Mouse (Mus musculus) ES-Bruce4 (cell line): ENCODE measurements around the gene Fgfr2. TPM values are rescaled to one million over a fixed set of nuclear protein-coding genes. Genes with fewer than 3 reads are reported as not detected.

Experiments
- H3K27ac ChIP-seq: 2 replicates; pipeline ENCODE4 v1.5.1; 2012; ENCODE audit warnings: low read length, inconsistent platforms; ENCODE audit not compliant: insufficient read depth
- H3K27me3 ChIP-seq: 2 replicates; pipeline ENCODE4 v1.6.1; 2012; ENCODE audit warnings: mild to moderate bottlenecking, low read length, inconsistent platforms; ENCODE audit not compliant: control insufficient read depth, poor library complexity, insufficient read depth, severe bottlenecking
- H3K36me3 ChIP-seq: 2 replicates; pipeline ENCODE4 v1.6.1; 2012; ENCODE audit warnings: inconsistent platforms, mild to moderate bottlenecking, low read length, moderate library complexity; ENCODE audit not compliant: control insufficient read depth, poor library complexity, insufficient read depth, severe bottlenecking
- H3K4me1 ChIP-seq: one replicate; pipeline ENCODE4 v1.8.1; 2011; ENCODE audit warnings: low read length; ENCODE audit not compliant: control insufficient read depth, insufficient read depth
- H3K4me3 ChIP-seq: 2 replicates; pipeline ENCODE4 v1.5.1; 2011; ENCODE audit warnings: low read depth, mild to moderate bottlenecking, low read length
- H3K9ac ChIP-seq: 2 replicates; pipeline ENCODE4 v1.6.1; 2012; ENCODE audit warnings: low read depth, mild to moderate bottlenecking, inconsistent platforms; ENCODE audit not compliant: poor library complexity, severe bottlenecking
- H3K9me3 ChIP-seq: replicated peaks from 2 replicates; pipeline ENCODE4 v1.6.1; 2012; ENCODE audit warnings: mild to moderate bottlenecking, low read length, inconsistent platforms; ENCODE audit not compliant: control insufficient read depth, poor library complexity, insufficient read depth, severe bottlenecking
- CTCF ChIP-seq: IDR thresholded peaks from one replicate; pipeline ENCODE4 v1.8.1; 2011; ENCODE audit warnings: low read depth, low read length
- EP300 ChIP-seq: IDR thresholded peaks from 2 replicates; pipeline ENCODE4 v1.6.1; 2011; ENCODE audit warnings: low read depth, low read length; ENCODE audit not compliant: insufficient read depth
- POLR2A ChIP-seq: IDR thresholded peaks from one replicate; pipeline ENCODE4 v1.8.1; 2011; ENCODE audit warnings: low read length; ENCODE audit not compliant: insufficient read depth
- polyA plus RNA-seq: library from polyadenylated mRNA; stranded (reverse); fragments of >200 nt; gene quantifications from 2 replicates; pipeline ENCODE4 v1.2.4, GENCODE M21; 2011; ENCODE audit warnings: low read depth; ENCODE audit not compliant: missing spikeins, insufficient read depth, insufficient read length

Gene Fgfr2
- polyA plus RNA-seq, 1 experiment = 34.8 TPM

GRCm38 (mm10) chr7:132494263-132494662 lies 628.9 kb downstream of the Fgfr2 start:
- Histone ChIP-seq H3K27ac (no peak overlapping the region), H3K4me1 (no peaks in the 10 kb centered on the region), H3K9me3 (no peaks in the 10 kb centered on the region), H3K9ac (no peak overlapping the region), H3K36me3 (no peaks in the 10 kb centered on the region), H3K4me3 (no peak overlapping the region), H3K27me3 (no peaks in the 10 kb centered on the region)
- no peak for TF ChIP-seq CTCF
- TF ChIP-seq POLR2A = no peak
- no peak for TF ChIP-seq EP300

DNA sequence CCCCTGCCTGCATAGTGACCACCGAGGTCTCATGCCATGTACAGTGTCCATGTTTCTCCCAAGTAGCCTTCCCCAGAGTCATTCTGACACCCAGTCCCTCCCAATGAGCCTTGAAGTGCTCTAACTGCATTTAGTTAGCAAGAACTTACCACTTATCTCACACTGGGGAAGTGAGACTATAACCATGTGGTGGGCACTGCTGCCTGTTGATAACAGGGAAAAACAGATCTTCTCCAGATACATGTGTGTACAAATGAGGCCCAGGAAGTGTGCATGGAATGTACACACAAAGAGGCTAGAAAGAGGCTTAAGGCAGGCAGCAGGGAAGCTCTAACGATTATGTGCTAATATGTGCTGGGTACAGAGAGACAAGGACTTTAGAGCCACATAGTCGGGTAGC lies 629.5 kb downstream of the Fgfr2 start:
- Histone ChIP-seq H3K4me3 (no peak overlapping the region), H3K27ac (no peak overlapping the region), H3K4me1 (no peaks in the 10 kb centered on the region), H3K9ac (no peak overlapping the region), H3K36me3 (no peaks in the 10 kb centered on the region), H3K9me3 (no peaks in the 10 kb centered on the region), H3K27me3 (no peaks in the 10 kb centered on the region)
- no peak for TF ChIP-seq EP300
- no peak for TF ChIP-seq CTCF
- no peak for TF ChIP-seq POLR2A

DNA sequence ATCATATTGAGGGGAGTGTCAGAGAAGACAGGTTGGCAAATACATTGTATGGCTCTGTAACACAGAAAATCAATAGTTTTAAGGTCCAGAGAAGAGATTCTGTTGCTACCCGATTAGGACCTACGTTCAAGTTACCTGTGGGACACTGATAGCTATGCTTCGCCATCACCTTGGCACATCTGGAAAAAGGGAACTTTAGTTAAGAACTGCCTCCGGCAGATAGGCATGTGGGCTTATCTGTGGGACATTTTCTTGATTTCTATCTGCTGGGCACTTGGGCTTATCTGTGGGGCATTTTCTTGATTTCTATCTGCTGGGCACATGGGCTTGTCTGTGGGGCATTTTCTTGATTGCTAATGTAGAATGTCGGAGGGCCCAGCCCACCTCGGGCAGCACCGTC lies 631.2 kb downstream of the Fgfr2 start:
- Histone ChIP-seq H3K9ac (no peak overlapping the region), H3K4me1 (no peaks in the 10 kb centered on the region), H3K27ac (no peak overlapping the region), H3K4me3 (no peak overlapping the region), H3K36me3 (no peaks in the 10 kb centered on the region), H3K27me3 (no peaks in the 10 kb centered on the region), H3K9me3 (no peaks in the 10 kb centered on the region)
- TF ChIP-seq CTCF = no peak
- TF ChIP-seq POLR2A = no peak
- TF ChIP-seq EP300 = no peak

- H3K9me3 ChIP-seq = no peaks in the 10 kb centered on the region
- H3K9ac ChIP-seq = no peak overlapping the region
- no peak for TF ChIP-seq CTCF
- TF ChIP-seq EP300 = no peak
- TF ChIP-seq POLR2A = no peak
Observed at GRCm38 (mm10) chr7:132487361-132487760, 635.8 kb downstream of the Fgfr2 start.

GRCm38 (mm10) chr7:132486403-132487178 lies 636.6 kb downstream of the Fgfr2 start:
- Histone ChIP-seq H3K27me3 (no peaks in the 10 kb centered on the region), H3K36me3 (no peaks in the 10 kb centered on the region), H3K4me3 (no peak overlapping the region), H3K4me1 (no peaks in the 10 kb centered on the region), H3K9me3 (no peaks in the 10 kb centered on the region), H3K27ac (no peak overlapping the region), H3K9ac (no peak overlapping the region)
- TF ChIP-seq POLR2A = no peak
- no peak for TF ChIP-seq CTCF
- TF ChIP-seq EP300 = no peak

More at GRCm38 (mm10) chr7:132487361-132487760, 635.8 kb downstream of the Fgfr2 start:
- Histone ChIP-seq H3K4me3 (no peak overlapping the region), H3K36me3 (no peaks in the 10 kb centered on the region), H3K27ac (no peak overlapping the region), H3K4me1 (no peaks in the 10 kb centered on the region), H3K27me3 (no peaks in the 10 kb centered on the region)

GRCm38 (mm10) chr7:132484424-132484823 lies 638.7 kb downstream of the Fgfr2 start:
- no peaks in the 10 kb centered on the region for H3K4me1 ChIP-seq
- no peak overlapping the region for H3K4me3 ChIP-seq
- TF ChIP-seq EP300 (no peak), CTCF (no peak), POLR2A (no peak)
- no peaks in the 10 kb centered on the region for H3K36me3 ChIP-seq
- H3K27ac ChIP-seq = no peak overlapping the region
- no peak overlapping the region for H3K9ac ChIP-seq
- no peaks in the 10 kb centered on the region for H3K27me3 ChIP-seq
- no peaks in the 10 kb centered on the region for H3K9me3 ChIP-seq
